8 mouse cellular contexts compared by ENCODE assay signal in genomic region chr8:8661103-8661758, GRCm38 (mm10). TPM values are rescaled to one million over a fixed set of nuclear protein-coding genes. Genes with fewer than 3 reads are reported as not detected.
DNase-seq lines count a peak whose midpoint lies in the region; ATAC-seq and TF ChIP-seq lines count a peak whose summit lies in the region.

Gene Efnb2, minus strand, starts transcription at chr8:8661242.

- TF ChIP-seq POLR2A in brain, embryonic 14.5 days (IDR thresholded peaks at IDR 0.05; ENCODE audit: borderline replicate concordance, extremely low read depth, insufficient read depth, insufficient read length, poor library complexity, severe bottlenecking) = peak; percentile 98
- peak; percentile 93; the same call in 1 of the 2 replicates for TF ChIP-seq POLR2A in limb, embryonic 14.5 days (IDR thresholded peaks at IDR 0.05; ENCODE audit: borderline replicate concordance, extremely low read depth, insufficient read depth, insufficient read length)
- peak; percentile 15; the same call in 1 of the 2 replicates for TF ChIP-seq POLR2A in spleen, adult 2 months (IDR thresholded peaks at IDR 0.05; ENCODE audit: low read depth, low read length)

- H3K4me1 ChIP-seq in heart, embryonic 10.5 days = peaks cover 26% of the 10 kb centered on the region
- 0 out of 2 replicates have a peak, but pooled peaks cover 3% of the 10 kb centered on the region for H3K4me1 ChIP-seq in kidney, embryonic 14.5 days (ENCODE audit: control insufficient read depth, insufficient read depth, low read length)
- H3K4me1 ChIP-seq in limb, embryonic 14.5 days (ENCODE audit: control insufficient read depth, insufficient read depth, low read length) = peaks cover 14% of the 10 kb centered on the region
- H3K4me1 ChIP-seq in midbrain, embryonic 16.5 days (ENCODE audit: control insufficient read depth, insufficient read depth, low read length) = peaks cover 18% of the 10 kb centered on the region
- peaks cover 8% of the 10 kb centered on the region for H3K4me1 ChIP-seq in spleen, adult 2 months (ENCODE audit: control insufficient read depth, insufficient read depth, insufficient read length)

- under 1% methylated on average over 62 of the region's 70 CpGs for WGBS in heart, embryonic 10.5 days
- under 1% methylated on average over 48 of the region's 70 CpGs for WGBS in kidney, embryonic 14.5 days
- under 1% methylated on average over 40 of the region's 70 CpGs for WGBS in limb, embryonic 14.5 days
- under 1% methylated on average over 67 of the region's 70 CpGs for WGBS in midbrain, embryonic 16.5 days
- WGBS in spleen, adult 2 months = under 1% methylated on average over 61 of the region's 70 CpGs

- ATAC-seq in erythroblast, adult 5-6 weeks (replicated peaks; ENCODE audit: low FRiP score, poor library complexity, severe bottlenecking) = peak; percentile 71
- ATAC-seq in kidney, embryonic 14.5 days (ENCODE audit: low FRiP score, low TSS enrichment) = peak; percentile 95
- peak; percentile 91 for ATAC-seq in limb, embryonic 14.5 days (ENCODE audit: low FRiP score, low read depth)
- ATAC-seq in midbrain, embryonic 16.5 days = peak; percentile 93

- peak within 1 kb of the TSS; percentile 89 for H3K9ac ChIP-seq in kidney, embryonic 14.5 days (ENCODE audit: low read depth, low read length)
- H3K9ac ChIP-seq in limb, embryonic 14.5 days (ENCODE audit: low read depth, low read length, severe bottlenecking) = peak within 1 kb of the TSS; percentile 94
- peak within 1 kb of the TSS; percentile 86 for H3K9ac ChIP-seq in midbrain, embryonic 16.5 days (ENCODE audit: low read depth, low read length)

- peak; percentile 95 for DNase-seq in 3134 (ENCODE audit: extremely low read depth, insufficient read length, low spot score)
- DNase-seq in brain, embryonic 14.5 days (ENCODE audit: low read depth) = peak; percentile 97
- DNase-seq in heart, embryonic 10.5 days (ENCODE audit: low spot score) = peak; percentile 97
- peak; percentile 97 for DNase-seq in limb, embryonic 14.5 days (ENCODE audit: low spot score)
- DNase-seq in spleen, adult 2 months (ENCODE audit: low read depth in 1 of 2, low spot score in 2 of 2) = peak; percentile 69 to 88

- peaks cover 5% of the 10 kb centered on the region; the same call in 1 of the 2 replicates for H3K36me3 ChIP-seq in heart, embryonic 10.5 days
- H3K36me3 ChIP-seq in kidney, embryonic 14.5 days (ENCODE audit: control insufficient read depth, insufficient read depth, low read length) = peaks cover 5% of the 10 kb centered on the region
- peaks cover 6% of the 10 kb centered on the region for H3K36me3 ChIP-seq in limb, embryonic 14.5 days (ENCODE audit: control insufficient read depth, insufficient read depth, low read length)
- H3K36me3 ChIP-seq in midbrain, embryonic 16.5 days (ENCODE audit: control insufficient read depth, insufficient read depth, low read length) = 0 out of 2 replicates have a peak, but pooled peaks cover 4% of the 10 kb centered on the region
- H3K36me3 ChIP-seq in spleen, adult 2 months (ENCODE audit: control insufficient read depth, insufficient read depth, low read length) = peaks cover 3% of the 10 kb centered on the region; the same call in 1 of the 2 replicates

- H3K4me2 ChIP-seq in kidney, embryonic 14.5 days (replicated peaks; ENCODE audit: low read depth, low read length) = peak within 1 kb of the TSS; percentile 92
- H3K4me2 ChIP-seq in limb, embryonic 14.5 days (replicated peaks; ENCODE audit: low read depth, low read length, severe bottlenecking) = peak within 1 kb of the TSS; percentile 82
- peak within 1 kb of the TSS; percentile 93 for H3K4me2 ChIP-seq in midbrain, embryonic 16.5 days (ENCODE audit: low read length)

- no peak; the same call in 1 of the 2 replicates for TF ChIP-seq CTCF in brain, embryonic 14.5 days (IDR thresholded peaks at IDR 0.05; ENCODE audit: borderline replicate concordance, extremely low read depth, insufficient read depth, insufficient read length)
- TF ChIP-seq CTCF in spleen, adult 2 months (IDR thresholded peaks at IDR 0.05; ENCODE audit: extremely low read depth, insufficient read depth, insufficient read length, insufficient replicate concordance) = no peak

- H3K9me3 ChIP-seq in heart, embryonic 10.5 days = no peaks in the 10 kb centered on the region
- no peaks in the 10 kb centered on the region for H3K9me3 ChIP-seq in kidney, embryonic 14.5 days (ENCODE audit: control insufficient read depth, low read length)
- H3K9me3 ChIP-seq in limb, embryonic 14.5 days (ENCODE audit: control insufficient read depth, low read length) = no peaks in the 10 kb centered on the region
- H3K9me3 ChIP-seq in midbrain, embryonic 16.5 days (replicated peaks; ENCODE audit: control insufficient read depth, low read length, poor library complexity, severe bottlenecking) = no peaks in the 10 kb centered on the region

- H3K27me3 ChIP-seq in heart, embryonic 10.5 days (ENCODE audit: insufficient read depth, poor library complexity, severe bottlenecking) = no peaks in the 10 kb centered on the region
- 0 out of 2 replicates have a peak, but pooled peaks cover 4% of the 10 kb centered on the region for H3K27me3 ChIP-seq in kidney, embryonic 14.5 days (ENCODE audit: control insufficient read depth, insufficient read depth, low read length)
- H3K27me3 ChIP-seq in limb, embryonic 14.5 days (ENCODE audit: control insufficient read depth, insufficient read depth, low read length) = no peaks in the 10 kb centered on the region
- no peaks in the 10 kb centered on the region for H3K27me3 ChIP-seq in midbrain, embryonic 16.5 days (ENCODE audit: control insufficient read depth, insufficient read depth, low read depth, low read length)
- H3K27me3 ChIP-seq in spleen, adult 2 months (ENCODE audit: control insufficient read depth, insufficient read depth, low read length) = peaks cover 19% of the 10 kb centered on the region

- H3K27ac ChIP-seq in heart, embryonic 10.5 days = peak within 1 kb of the TSS; percentile 93
- H3K27ac ChIP-seq in kidney, embryonic 14.5 days (ENCODE audit: low read depth, low read length) = peak within 1 kb of the TSS; percentile 82
- peak within 1 kb of the TSS; percentile 78 for H3K27ac ChIP-seq in limb, embryonic 14.5 days (replicated peaks; ENCODE audit: low read depth, low read length)
- peak within 1 kb of the TSS; percentile 83 for H3K27ac ChIP-seq in midbrain, embryonic 16.5 days (ENCODE audit: low read length)
- peak within 1 kb of the TSS; percentile 49; the same call in 1 of the 2 replicates for H3K27ac ChIP-seq in spleen, adult 2 months (ENCODE audit: insufficient read depth, low read length)

- peak within 1 kb of the TSS; percentile 81 for H3K4me3 ChIP-seq in heart, embryonic 10.5 days
- peak within 1 kb of the TSS; percentile 82 for H3K4me3 ChIP-seq in kidney, embryonic 14.5 days (ENCODE audit: low read length)
- peak within 1 kb of the TSS; percentile 93 for H3K4me3 ChIP-seq in limb, embryonic 14.5 days (replicated peaks; ENCODE audit: low read length)
- H3K4me3 ChIP-seq in midbrain, embryonic 16.5 days (ENCODE audit: low read depth, low read length) = peak within 1 kb of the TSS; percentile 93
- H3K4me3 ChIP-seq in spleen, adult 2 months (ENCODE audit: extremely low read depth, insufficient read depth, insufficient read length) = peak within 1 kb of the TSS; percentile 77

RNA-seq across cellular contexts. Expression of gene Efnb2, which starts in this region (rescaled TPM):
- 89.3 and 111 TPM in 2 replicates for polyA plus RNA-seq in brain, embryonic 14.5 days (2012; rRNA removed)
- not detected in 2 replicates for total RNA-seq in erythroblast, adult 5-6 weeks (2015; ENCODE audit: low replicate concordance)
- not detected in 2 replicates for total RNA-seq in erythroblast, adult 5-6 weeks (2017; ENCODE audit: low replicate concordance)
- polyA plus RNA-seq in heart, embryonic 10.5 days (2016; fragmentation: Nextera tagmentation; extraction: Ambion mirVana) = 15.9 and 24.4 TPM in 2 replicates
- polyA plus RNA-seq in kidney, embryonic 14.5 days (2014; fragmentation: Nextera tagmentation; extraction: Ambion mirVana) = 26.3 and 34.1 TPM in 2 replicates
- 74.0 and 111 TPM in 2 replicates for polyA plus RNA-seq in limb, embryonic 14.5 days (2012; rRNA removed)
- 42.8 and 54.9 TPM in 2 replicates for polyA plus RNA-seq in limb, embryonic 14.5 days (2014; fragmentation: Nextera tagmentation; extraction: Ambion mirVana)
- 10.0 and 10.8 TPM in 2 replicates for polyA plus RNA-seq in midbrain, embryonic 16.5 days (2015; fragmentation: Nextera tagmentation; extraction: Ambion mirVana)
- 12.4 and 19.6 TPM in 2 replicates for polyA plus RNA-seq in spleen, adult 2 months (2012; rRNA removed)

Comparison
In these comparisons a context has a peak if more than half of its experiments do, and no peak if none do; other contexts are left out.
1. Peak in every context shown above with its lines: DNase-seq, ATAC-seq, H3K4me3 ChIP-seq and H3K27ac ChIP-seq.
2. Peak in ATAC-seq in erythroblast, adult 5-6 weeks; RNA of the gene not detected or under 1 TPM.
3. POLR2A ChIP-seq: peak in every context shown above with its lines; median percentile 98 in brain, embryonic 14.5 days; 93 in limb, embryonic 14.5 days; 15 in spleen, adult 2 months.